Mouse (Mus musculus): ENCODE measurements around the gene Rtn1. TPM values are rescaled to one million over a fixed set of nuclear protein-coding genes. Genes with fewer than 3 reads are reported as not detected.

Rtn1 gene
- polyA plus RNA-seq, 1 experiment from 2014 or later: 6.6 TPM

- no peak overlapping the region for H3K27ac ChIP-seq
- no peaks in the 10 kb centered on the region for H3K9me3 ChIP-seq (replicated peaks; ENCODE audit: low read length)
- ATAC-seq (replicated peaks; ENCODE audit: low FRiP score, low read depth): no peak
- H3K36me3 ChIP-seq (ENCODE audit: insufficient read depth, low read length): no peaks in the 10 kb centered on the region
- WGBS: 73% methylated on average over 6 of the region's 6 CpGs
- no peak overlapping the region for H3K4me2 ChIP-seq (ENCODE audit: low read length)
- H3K4me1 ChIP-seq (replicated peaks; ENCODE audit: insufficient read depth, low read length): no peaks in the 10 kb centered on the region
- no peak overlapping the region for H3K9ac ChIP-seq (ENCODE audit: low read depth, low read length)
- H3K4me3 ChIP-seq (replicated peaks; ENCODE audit: low read depth, low read length): no peak overlapping the region
- no peaks in the 10 kb centered on the region for H3K27me3 ChIP-seq (ENCODE audit: insufficient read depth, low read length)
- TF ChIP-seq CTCF (IDR thresholded peaks at IDR 0.05; ENCODE audit: low read depth): no peak
- DNase-seq (ENCODE audit: low spot score): no peak
Measured at GRCm38 (mm10) chr12:72310818-72311217, 98.0 kb downstream of the Rtn1 start.

- H3K36me3 ChIP-seq (ENCODE audit: insufficient read depth, low read length): no peaks in the 10 kb centered on the region
- no peak for TF ChIP-seq CTCF (IDR thresholded peaks at IDR 0.05; ENCODE audit: low read depth)
- no peaks in the 10 kb centered on the region for H3K9me3 ChIP-seq (replicated peaks; ENCODE audit: low read length)
- H3K27me3 ChIP-seq (ENCODE audit: insufficient read depth, low read length): no peaks in the 10 kb centered on the region
- no peak overlapping the region for H3K4me3 ChIP-seq (replicated peaks; ENCODE audit: low read depth, low read length)
- whole genome bisulfite sequencing: 83% methylated on average over 8 of the region's 8 CpGs
- ATAC-seq (replicated peaks; ENCODE audit: low FRiP score, low read depth) (no peak), DNase-seq (ENCODE audit: low spot score) (no peak)
- no peak overlapping the region for H3K27ac ChIP-seq
- no peaks in the 10 kb centered on the region for H3K4me1 ChIP-seq (replicated peaks; ENCODE audit: insufficient read depth, low read length)
- no peak overlapping the region for H3K4me2 ChIP-seq (ENCODE audit: low read length)
- H3K9ac ChIP-seq (ENCODE audit: low read depth, low read length): no peak overlapping the region
Measured at GRCm38 (mm10) chr12:72308506-72308905, 100.3 kb downstream of the Rtn1 start.

- H3K27me3 ChIP-seq (ENCODE audit: insufficient read depth, low read length): no peaks in the 10 kb centered on the region
- TF ChIP-seq CTCF (IDR thresholded peaks at IDR 0.05; ENCODE audit: low read depth): no peak
- no peak overlapping the region for H3K9ac ChIP-seq (ENCODE audit: low read depth, low read length)
- DNase-seq (ENCODE audit: low spot score) (no peak), ATAC-seq (replicated peaks; ENCODE audit: low FRiP score, low read depth) (no peak)
- WGBS: 91% methylated on average over 11 of the region's 11 CpGs
- H3K4me1 ChIP-seq (replicated peaks; ENCODE audit: insufficient read depth, low read length): no peaks in the 10 kb centered on the region
- H3K4me2 ChIP-seq (ENCODE audit: low read length): no peak overlapping the region
- H3K9me3 ChIP-seq (replicated peaks; ENCODE audit: low read length): no peaks in the 10 kb centered on the region
- H3K36me3 ChIP-seq (ENCODE audit: insufficient read depth, low read length): no peaks in the 10 kb centered on the region
- no peak overlapping the region for H3K27ac ChIP-seq
- H3K4me3 ChIP-seq (replicated peaks; ENCODE audit: low read depth, low read length): no peak overlapping the region
Measured at GRCm38 (mm10) chr12:72306281-72306680, 102.6 kb downstream of the Rtn1 start.

GRCm38 (mm10) chr12:72305421-72305820, 103.4 kb downstream of the Rtn1 start:
- DNase-seq (ENCODE audit: low spot score) (no peak), ATAC-seq (replicated peaks; ENCODE audit: low FRiP score, low read depth) (no peak)
- H3K4me1 ChIP-seq (replicated peaks; ENCODE audit: insufficient read depth, low read length): no peaks in the 10 kb centered on the region
- TF ChIP-seq CTCF (IDR thresholded peaks at IDR 0.05; ENCODE audit: low read depth): no peak
- no peaks in the 10 kb centered on the region for H3K36me3 ChIP-seq (ENCODE audit: insufficient read depth, low read length)
- H3K9ac ChIP-seq (ENCODE audit: low read depth, low read length): no peak overlapping the region
- no peak overlapping the region for H3K4me3 ChIP-seq (replicated peaks; ENCODE audit: low read depth, low read length)
- H3K27ac ChIP-seq: no peak overlapping the region
- H3K27me3 ChIP-seq (ENCODE audit: insufficient read depth, low read length): no peaks in the 10 kb centered on the region
- H3K4me2 ChIP-seq (ENCODE audit: low read length): no peak overlapping the region
- 57% methylated on average over 5 of the region's 5 CpGs for WGBS
- no peaks in the 10 kb centered on the region for H3K9me3 ChIP-seq (replicated peaks; ENCODE audit: low read length)

GRCm38 (mm10) chr12:72304985-72305384, 103.9 kb downstream of the Rtn1 start:
- no peak overlapping the region for H3K27ac ChIP-seq
- no peaks in the 10 kb centered on the region for H3K9me3 ChIP-seq (replicated peaks; ENCODE audit: low read length)
- H3K9ac ChIP-seq (ENCODE audit: low read depth, low read length): no peak overlapping the region
- H3K4me3 ChIP-seq (replicated peaks; ENCODE audit: low read depth, low read length): no peak overlapping the region
- no peak for TF ChIP-seq CTCF (IDR thresholded peaks at IDR 0.05; ENCODE audit: low read depth)
- DNase-seq (ENCODE audit: low spot score) (no peak), ATAC-seq (replicated peaks; ENCODE audit: low FRiP score, low read depth) (no peak)
- H3K4me2 ChIP-seq (ENCODE audit: low read length): no peak overlapping the region
- WGBS: 59% methylated on average over 5 of the region's 5 CpGs
- H3K4me1 ChIP-seq (replicated peaks; ENCODE audit: insufficient read depth, low read length): no peaks in the 10 kb centered on the region
- no peaks in the 10 kb centered on the region for H3K27me3 ChIP-seq (ENCODE audit: insufficient read depth, low read length)
- no peaks in the 10 kb centered on the region for H3K36me3 ChIP-seq (ENCODE audit: insufficient read depth, low read length)

- no peak for ATAC-seq (replicated peaks; ENCODE audit: low FRiP score, low read depth)
- 59% methylated on average over 5 of the region's 5 CpGs for WGBS
Measured at GRCm38 (mm10) chr12:72304347-72304688, 104.5 kb downstream of the Rtn1 start.

GRCm38 (mm10) chr12:72303624-72304346, 105.1 kb downstream of the Rtn1 start:
- Histone ChIP-seq H3K4me2 (ENCODE audit: low read length) (no peak overlapping the region), H3K4me3 (replicated peaks; ENCODE audit: low read depth, low read length) (no peak overlapping the region), H3K4me1 (replicated peaks; ENCODE audit: insufficient read depth, low read length) (no peaks in the 10 kb centered on the region), H3K9me3 (replicated peaks; ENCODE audit: low read length) (no peaks in the 10 kb centered on the region), H3K9ac (ENCODE audit: low read depth, low read length) (no peak overlapping the region), H3K36me3 (ENCODE audit: insufficient read depth, low read length) (no peaks in the 10 kb centered on the region), H3K27me3 (ENCODE audit: insufficient read depth, low read length) (no peaks in the 10 kb centered on the region), H3K27ac (no peak overlapping the region)
- ATAC-seq (replicated peaks; ENCODE audit: low FRiP score, low read depth) (no peak), DNase-seq (ENCODE audit: low spot score) (no peak)
- TF ChIP-seq CTCF (IDR thresholded peaks at IDR 0.05; ENCODE audit: low read depth): no peak
- 74% methylated on average over 37 of the region's 37 CpGs for WGBS

More at GRCm38 (mm10) chr12:72304347-72304688, 104.5 kb downstream of the Rtn1 start:
- TF ChIP-seq CTCF (IDR thresholded peaks at IDR 0.05; ENCODE audit: low read depth): no peak
- Histone ChIP-seq H3K9me3 (replicated peaks; ENCODE audit: low read length) (no peaks in the 10 kb centered on the region), H3K4me2 (ENCODE audit: low read length) (no peak overlapping the region), H3K4me3 (replicated peaks; ENCODE audit: low read depth, low read length) (no peak overlapping the region), H3K36me3 (ENCODE audit: insufficient read depth, low read length) (no peaks in the 10 kb centered on the region), H3K27me3 (ENCODE audit: insufficient read depth, low read length) (no peaks in the 10 kb centered on the region), H3K9ac (ENCODE audit: low read depth, low read length) (no peak overlapping the region), H3K4me1 (replicated peaks; ENCODE audit: insufficient read depth, low read length) (no peaks in the 10 kb centered on the region), H3K27ac (no peak overlapping the region)
- no peak for DNase-seq (ENCODE audit: low spot score)
